Mouse (Mus musculus) thymus, postnatal 25 days (tissue): ENCODE results near the gene Ppp1r37.

ENCODE experiments used
- DNase-seq: peaks from one replicate; pipeline ENCODE4 v3.0.0; 2022

The Ppp1r37 gene

DNA sequence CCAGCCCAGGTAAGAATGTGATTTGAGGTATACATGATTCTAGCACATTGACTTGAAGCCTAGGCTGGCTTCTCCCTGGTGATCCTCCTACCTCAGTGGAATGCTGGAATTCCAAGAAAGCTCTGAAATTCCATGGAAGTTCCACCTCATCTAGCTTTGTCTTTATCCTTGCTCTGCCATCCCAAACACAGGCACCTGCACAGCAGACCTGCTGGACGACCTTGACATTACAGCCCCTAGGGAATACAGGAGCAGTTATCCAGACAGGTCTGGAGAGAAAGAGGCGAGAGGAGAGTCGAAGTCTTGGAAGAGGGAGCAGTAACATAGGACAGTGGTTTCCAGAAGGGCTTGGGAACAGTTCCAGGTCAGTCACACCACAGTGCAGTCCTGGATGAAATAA, 6.8 kb upstream of the Ppp1r37 start:
- no peak for DNase-seq

DNA sequence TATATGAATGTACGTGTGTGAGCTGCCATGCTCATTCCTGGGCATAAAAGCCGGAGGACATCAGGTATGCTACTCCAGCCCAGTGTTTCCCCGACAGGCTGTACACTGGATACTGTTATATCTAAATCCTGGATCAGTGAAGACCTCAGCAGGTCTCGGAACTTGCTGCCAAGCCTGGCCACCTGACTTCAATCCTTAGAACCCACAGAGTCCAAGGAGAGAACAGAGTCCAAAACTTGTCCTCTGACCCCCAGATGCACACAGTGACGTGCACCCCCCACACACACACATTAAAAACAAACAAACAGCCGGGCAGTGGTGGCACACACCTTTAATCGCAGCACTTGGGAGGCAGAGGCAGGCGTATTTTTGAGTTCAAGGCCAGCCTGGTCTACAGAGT, 4.5 kb upstream of the Ppp1r37 start:
- DNase-seq, result no peak

- no peak for DNase-seq
Measured at GRCm38 (mm10) chr7:19565803-19566202, 2.9 kb upstream of the Ppp1r37 start.

GRCm38 (mm10) chr7:19564455-19564854, 1.6 kb upstream of the Ppp1r37 start:
- peak; percentile 22 for DNase-seq

GRCm38 (mm10) chr7:19563884-19564283, 1.0 kb upstream of the Ppp1r37 start:
- DNase-seq, result no peak

GRCm38 (mm10) chr7:19561765-19562642, 872 bp downstream of the Ppp1r37 start:
- peak; percentile 88 for DNase-seq

DNA sequence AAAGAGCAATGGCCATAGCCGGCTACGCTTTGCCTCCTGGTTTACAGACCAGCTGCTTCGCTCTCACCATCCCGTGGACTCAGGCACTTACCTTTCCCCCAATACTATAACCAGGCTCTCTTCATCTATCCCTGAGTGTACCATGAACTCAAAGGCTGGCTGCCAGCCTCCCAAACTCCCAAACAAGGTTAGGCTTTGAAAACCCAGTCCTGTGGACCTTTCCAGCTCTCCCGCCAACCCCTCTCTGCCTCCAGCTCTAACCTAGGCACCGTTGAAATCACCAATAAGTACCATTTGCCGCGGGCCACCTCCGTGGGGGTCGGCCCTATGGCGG, 1.5 kb downstream of the Ppp1r37 start:
- no peak for DNase-seq

GRCm38 (mm10) chr7:19560491-19561260, 2.2 kb downstream of the Ppp1r37 start:
- no peak for DNase-seq

GRCm38 (mm10) chr7:19558965-19559364, 3.9 kb downstream of the Ppp1r37 start:
- peak; percentile 30 for DNase-seq

DNA sequence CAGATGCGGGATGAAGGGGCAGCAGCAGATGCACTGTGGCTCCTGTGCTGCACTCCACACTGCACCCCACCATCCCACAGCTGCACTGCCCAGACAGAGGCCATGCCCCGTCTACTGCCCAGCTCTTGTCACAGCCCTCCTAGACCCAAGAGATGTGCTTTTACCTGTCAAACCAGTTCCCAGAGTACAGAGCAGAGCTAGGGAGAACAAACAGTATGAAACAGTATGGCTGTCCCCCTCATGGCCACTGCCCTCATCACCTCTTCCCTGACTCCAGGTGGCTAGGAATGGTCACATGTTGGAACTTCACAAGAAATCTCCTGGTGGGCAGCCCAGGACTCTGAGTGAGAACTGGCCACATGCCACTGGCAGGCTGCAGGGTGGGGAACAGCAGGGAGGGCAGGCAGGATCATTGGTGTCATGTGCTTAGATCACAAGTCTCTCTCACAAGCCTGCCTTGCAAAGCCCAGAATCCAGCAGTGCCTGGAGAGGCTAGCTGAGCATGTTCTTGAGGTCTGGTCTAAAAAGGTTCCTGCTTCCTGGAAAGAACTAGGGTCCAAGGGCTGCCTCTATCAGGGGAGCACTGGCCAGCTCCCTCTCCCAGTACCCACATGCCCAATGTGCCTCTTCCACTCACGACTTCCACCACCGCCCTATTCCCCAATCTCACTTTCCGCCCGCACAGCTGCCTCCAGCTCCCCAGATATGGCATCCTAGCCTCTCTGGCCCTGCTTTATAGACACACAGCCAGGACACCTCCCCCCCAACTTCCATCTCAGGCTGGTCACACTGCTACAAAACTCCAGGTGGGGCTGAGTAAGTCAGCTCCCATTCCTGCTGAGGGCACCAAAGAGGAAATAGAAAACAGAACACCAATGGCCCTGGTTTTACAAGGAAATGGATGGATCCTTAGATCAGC, 4.6 kb downstream of the Ppp1r37 start:
- DNase-seq, result no peak

- DNase-seq, result no peak
Measured at GRCm38 (mm10) chr7:19557086-19557485, 5.8 kb downstream of the Ppp1r37 start.

GRCm38 (mm10) chr7:19554168-19554567, 8.7 kb downstream of the Ppp1r37 start:
- DNase-seq, result no peak

DNA sequence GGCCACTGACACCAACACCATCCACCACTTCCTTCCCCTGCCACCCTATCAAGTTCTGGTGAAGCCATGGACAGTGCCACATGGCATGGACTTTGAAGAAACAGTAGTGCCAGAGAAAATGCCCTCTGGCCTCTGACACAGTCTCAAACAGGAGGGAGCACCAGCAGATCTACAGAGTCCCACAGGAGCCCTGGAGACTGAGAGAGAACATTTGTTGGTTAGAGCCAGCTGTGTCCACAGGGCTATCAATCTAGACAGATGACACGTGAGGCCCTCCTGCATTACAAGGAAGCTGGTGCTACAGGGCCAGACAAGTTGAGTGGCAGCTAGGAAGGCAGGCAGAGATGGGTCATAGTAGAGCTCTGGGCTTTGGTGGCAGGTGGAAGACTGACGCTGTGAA, 10.4 kb downstream of the Ppp1r37 start:
- no peak for DNase-seq

DNA sequence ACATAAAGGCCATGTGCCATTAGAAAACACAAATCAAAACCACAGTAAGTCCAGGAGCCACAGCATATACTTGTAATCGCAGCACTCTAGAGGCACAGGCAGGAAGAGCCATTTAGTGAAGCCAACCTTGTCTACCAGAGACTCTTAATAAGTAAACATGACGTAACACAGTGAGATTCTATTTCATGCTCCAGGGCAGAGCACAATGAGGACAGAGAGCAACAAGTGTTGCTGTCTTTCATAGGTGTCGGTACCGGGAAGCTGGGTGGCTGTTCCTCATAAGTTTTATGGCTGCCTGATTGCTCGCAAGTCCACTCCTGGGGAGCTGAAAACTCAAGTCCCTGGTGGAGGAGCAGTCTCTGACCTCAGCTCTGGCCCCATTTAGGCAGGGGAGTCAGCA, 11.2 kb downstream of the Ppp1r37 start:
- no peak for DNase-seq

DNA sequence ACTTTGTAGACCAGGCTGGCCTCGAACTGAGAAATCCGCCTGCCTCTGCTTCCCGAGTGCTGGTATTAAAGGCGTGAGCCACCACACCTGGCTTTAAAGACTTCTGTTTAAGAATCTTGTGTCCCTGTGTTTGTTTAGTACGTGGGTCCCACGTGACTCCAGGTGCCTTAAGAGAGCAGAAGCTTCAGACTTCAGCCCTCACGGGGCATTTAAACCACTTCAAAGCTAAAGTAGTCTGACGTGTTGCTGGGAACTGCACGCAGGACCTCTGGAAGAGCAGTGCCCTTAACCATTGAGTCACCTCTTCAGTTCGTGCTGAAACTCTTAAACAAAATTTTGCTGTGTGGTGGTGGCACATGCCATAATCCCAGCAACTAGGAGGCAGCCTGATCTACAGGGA, 13.5 kb downstream of the Ppp1r37 start:
- DNase-seq, result no peak

DNA sequence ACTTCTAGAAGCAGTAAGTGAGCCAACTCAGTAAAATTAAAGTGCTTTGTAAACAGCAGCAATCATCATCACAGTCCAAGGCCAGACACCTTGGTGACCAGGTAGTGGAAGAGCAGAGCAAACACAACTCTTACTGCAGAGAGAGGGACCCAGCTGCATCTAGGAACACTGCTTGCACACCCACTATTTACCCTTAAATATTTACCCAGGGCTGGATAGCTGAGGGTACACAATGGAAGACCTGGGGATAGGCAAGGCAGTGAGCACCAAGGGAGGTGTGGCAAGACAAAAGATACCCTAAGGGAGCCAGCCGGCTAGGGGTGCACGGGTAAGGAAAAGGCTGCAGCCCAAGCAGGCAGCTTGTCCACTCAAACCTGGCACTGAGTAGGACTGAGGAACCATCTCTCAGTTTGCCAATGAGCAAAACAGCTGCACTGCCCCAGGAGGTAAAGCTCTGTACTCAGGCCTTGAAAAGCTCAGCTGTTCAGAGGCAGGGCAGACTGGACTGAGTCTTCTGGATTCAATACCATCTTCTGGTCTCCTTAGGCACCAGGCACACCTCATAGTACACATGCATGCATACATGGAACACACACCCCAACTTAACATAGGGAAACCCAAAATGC, 15.4 kb downstream of the Ppp1r37 start:
- DNase-seq, result no peak

- no peak for DNase-seq
Measured at GRCm38 (mm10) chr7:19546007-19546406, 16.9 kb downstream of the Ppp1r37 start.

DNA sequence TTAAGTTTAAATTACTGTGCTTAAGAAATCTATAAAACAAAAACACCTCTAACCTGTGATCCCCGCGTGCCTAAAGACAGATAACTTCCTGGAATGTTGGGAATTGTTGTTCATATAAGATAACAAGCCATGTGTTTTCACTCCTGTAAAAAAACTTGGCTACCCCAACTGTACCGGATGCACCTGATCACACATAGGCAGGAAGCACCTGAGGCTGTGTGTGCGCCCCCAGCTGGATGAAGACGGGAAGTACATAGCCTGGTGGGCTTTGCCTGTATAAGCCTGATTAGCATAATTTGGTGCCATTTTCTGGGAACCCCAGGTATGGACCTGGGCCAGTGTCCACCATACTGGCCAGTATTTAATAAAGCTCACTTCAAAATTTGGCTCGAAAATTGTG, 19.3 kb downstream of the Ppp1r37 start:
- peak; percentile 70 for DNase-seq

DNA sequence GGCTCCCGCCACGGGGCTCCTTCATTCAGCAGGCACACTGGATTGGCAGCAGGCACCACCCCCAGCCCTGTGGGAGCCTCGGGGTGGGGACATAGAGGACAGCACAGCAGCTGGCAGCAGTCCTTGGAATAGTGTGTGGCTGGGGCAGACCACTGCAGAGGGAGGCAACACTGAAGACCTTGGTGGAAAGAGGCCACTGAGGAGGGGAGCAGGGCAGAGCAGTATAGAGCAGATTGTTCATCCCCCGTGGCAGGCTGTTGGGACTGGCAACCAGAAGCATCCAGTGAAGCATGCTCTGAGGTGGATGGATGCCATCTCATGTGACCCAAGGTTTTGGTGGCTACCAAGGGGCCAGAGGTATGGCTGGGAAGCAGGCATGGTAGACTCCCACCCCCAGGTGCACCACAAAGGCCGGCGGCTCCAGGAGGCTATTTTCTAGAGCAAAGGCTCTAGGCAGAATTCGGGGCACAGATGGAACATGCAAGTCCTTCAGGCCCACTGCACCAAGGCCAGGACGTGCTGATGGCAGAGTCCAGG, 20.7 kb downstream of the Ppp1r37 start:
- DNase-seq, result no peak

GRCm38 (mm10) chr7:19541681-19542154, 21.2 kb downstream of the Ppp1r37 start:
- DNase-seq, result no peak

GRCm38 (mm10) chr7:19540771-19541566, 21.9 kb downstream of the Ppp1r37 start:
- no peak for DNase-seq
